Mouse (Mus musculus) neutrophil, adult 83 days (primary cell): ENCODE data around the gene Gm20795. TPM values are rescaled to one million over a fixed set of nuclear protein-coding genes. Genes with fewer than 3 reads are reported as not detected.

ENCODE experiments used
- total RNA-seq, 2 experiments: library from RNA; stranded (reverse); gene quantifications; one replicate each; pipeline ENCODE4 v1.2.4; 2023

The Gm20795 gene
- not detected for total RNA-seq

DNA sequence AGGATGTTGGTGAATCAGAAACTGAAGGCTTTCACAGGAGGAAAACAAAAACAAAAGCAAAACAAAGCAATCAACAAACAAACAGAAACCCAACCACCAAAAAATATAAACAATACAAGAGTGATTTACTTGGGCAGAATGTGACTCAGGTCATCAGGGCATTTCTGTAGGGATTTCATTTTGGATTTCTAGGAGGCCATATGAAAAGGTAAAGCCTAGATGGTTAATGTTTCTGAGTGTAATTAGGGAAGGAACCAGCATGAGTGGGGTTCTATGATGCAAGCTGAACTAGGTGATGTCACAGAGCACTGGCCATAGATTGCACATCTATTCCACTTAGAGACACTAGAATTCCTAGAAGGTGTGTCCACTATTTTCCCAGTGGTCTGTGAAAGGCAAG lies at the start of gene Gm20795:
Gm20795 (plus strand) TSS at position 301 of the 400 bp plus-strand sequence.

DNA sequence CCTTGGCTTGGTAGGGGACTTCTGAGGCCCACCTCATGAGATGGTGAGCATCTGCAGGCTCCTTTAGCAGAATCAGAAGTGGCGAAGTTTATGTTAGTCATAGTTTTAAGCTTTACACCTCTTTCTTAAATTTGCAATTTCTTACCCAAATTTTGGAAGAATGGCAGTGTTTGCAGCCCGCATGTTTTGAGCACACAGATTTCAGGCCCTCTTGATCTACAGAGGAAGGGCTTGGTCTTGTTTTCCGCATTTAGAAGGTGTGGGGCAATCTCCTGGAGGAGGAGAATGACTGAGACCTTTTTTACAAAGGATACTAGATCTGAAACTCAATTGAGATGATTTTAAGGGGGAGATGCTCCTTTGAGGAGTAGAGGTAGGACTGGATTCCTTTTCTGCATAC lies 29.0 kb upstream of the Gm20795 start, which contains the start of gene Gm21797:
Gm21797 (minus strand) TSS at position 101 of the 400 bp plus-strand sequence.

Other genes starting within 250 kb of the Gm20795 start
- not detected for gene Gm21852, start 152.9 kb upstream of the Gm20795 start, total RNA-seq
- not detected for gene Gm21797, start 29.1 kb upstream of the Gm20795 start, total RNA-seq